Mouse (Mus musculus) lung, postnatal 0 days (tissue): ENCODE data around the gene Sytl3.

ENCODE experiments used
- CTCF ChIP-seq: IDR thresholded peaks from 2 replicates; pipeline ENCODE4 v1.5.1; 2016; ENCODE audit warnings: antibody characterized with exemption, mild to moderate bottlenecking
- EP300 ChIP-seq: IDR thresholded peaks from 2 replicates; pipeline ENCODE4 v1.6.1; 2016; ENCODE audit warnings: antibody characterized with exemption, mild to moderate bottlenecking, control low read depth

- TF ChIP-seq CTCF (no peak), EP300 (no peak)
These were observed 79.9 kb downstream of the Sytl3 start for GRCm38 (mm10) chr17:6738836-6739235.
